ENCODE assay signal across 12 mouse cellular contexts in the genomic region with DNA sequence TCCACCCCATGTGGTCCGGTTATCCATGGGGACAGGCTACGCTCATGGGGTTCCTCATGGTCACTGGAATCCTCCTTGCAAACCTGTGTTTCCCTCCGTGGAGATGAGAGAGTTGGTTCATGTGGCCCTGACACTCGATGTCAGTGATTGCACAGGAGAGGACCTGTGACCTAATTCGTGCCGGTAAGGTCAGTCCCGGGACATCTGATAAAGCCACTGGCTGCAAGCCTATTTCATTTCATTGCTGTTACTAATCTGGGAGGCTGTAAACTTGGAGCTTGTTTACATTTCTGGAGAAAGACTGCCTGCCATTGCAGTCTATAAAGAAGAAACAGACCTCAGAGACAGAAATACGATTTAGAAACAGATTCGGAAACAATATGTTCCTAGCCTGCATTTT.
DNase-seq lines count a peak whose midpoint lies in the region; ATAC-seq and TF ChIP-seq lines count a peak whose summit lies in the region.
"Had no signal": no experiment of that assay in that cellular context is flagged by ENCODE, and none has a peak within 500 bp of the region (broad histone marks: within the 10 kb centered on the region; RNA-seq: fewer than 3 reads in every experiment).

No protein-coding gene starts in this region.

- no peaks in the 10 kb centered on the region for H3K36me3 ChIP-seq in heart, adult 2 months (ENCODE audit: control insufficient read depth, insufficient read depth, low read length)
- H3K36me3 ChIP-seq in intestine, embryonic 14.5 days (ENCODE audit: control insufficient read depth, insufficient read depth, low read length): no peaks in the 10 kb centered on the region
- H3K36me3 ChIP-seq: heart, embryonic 15.5 days had no signal

- 46% methylated on average over 9 of the region's 9 CpGs for WGBS in heart, adult 2 months
- WGBS in intestine, embryonic 14.5 days: 18% methylated on average over 9 of the region's 9 CpGs

- H3K4me3 ChIP-seq in heart, adult 2 months: no peak overlapping the region
- no peak overlapping the region for H3K4me3 ChIP-seq in intestine, embryonic 14.5 days (ENCODE audit: low read depth, low read length)
- H3K4me3 ChIP-seq: heart, embryonic 15.5 days had no signal

- no peaks in the 10 kb centered on the region for H3K9me3 ChIP-seq in intestine, embryonic 14.5 days (ENCODE audit: control insufficient read depth, low read length)
- H3K9me3 ChIP-seq: heart, embryonic 15.5 days had no signal

- no peak for TF ChIP-seq CTCF in heart, adult 2 months (IDR thresholded peaks at IDR 0.05)

- no peak overlapping the region for H3K27ac ChIP-seq in heart, adult 2 months
- H3K27ac ChIP-seq in intestine, embryonic 14.5 days (ENCODE audit: low read depth): peak overlapping the region; percentile 12; the same call in 1 of the 2 replicates
- H3K27ac ChIP-seq: heart, embryonic 15.5 days; hindbrain, postnatal 0 days had no signal

- peak; percentile 6 for DNase-seq in heart, postnatal 4 days
- no peak for DNase-seq in heart, adult 2 months
- DNase-seq in urinary bladder, adult 18-20 months (ENCODE audit: low spot score in 2 of 2): peak; percentile 16 to 43
- DNase-seq in urinary bladder, postnatal 4 days (ENCODE audit: low spot score in 2 of 2): no peak
- DNase-seq in intestine, embryonic 14.5 days (ENCODE audit: low spot score): peak; percentile 57
- DNase-seq in skeletal muscle tissue, adult 2 months (ENCODE audit: low read depth, low spot score): peak; percentile 76
- DNase-seq in testis, postnatal 10 days (ENCODE audit: low spot score): no peak
- DNase-seq: cerebellum, postnatal 10 days; forebrain, postnatal 0 days; right cerebral cortex, postnatal 4 days had no signal

- H3K4me2 ChIP-seq in intestine, embryonic 14.5 days (ENCODE audit: low read length): peak overlapping the region; percentile 1
- H3K4me2 ChIP-seq: heart, embryonic 15.5 days had no signal

- no peaks in the 10 kb centered on the region for H3K27me3 ChIP-seq in heart, adult 2 months (ENCODE audit: control insufficient read depth, insufficient read depth, low read length)
- no peaks in the 10 kb centered on the region for H3K27me3 ChIP-seq in intestine, embryonic 14.5 days (replicated peaks; ENCODE audit: control insufficient read depth, insufficient read depth, low read length)
- H3K27me3 ChIP-seq: heart, embryonic 15.5 days had no signal

- no peak for TF ChIP-seq POLR2A in heart, adult 2 months (IDR thresholded peaks at IDR 0.05; ENCODE audit: insufficient read depth, low read depth, low read length)

- ATAC-seq in intestine, embryonic 14.5 days (replicated peaks; ENCODE audit: low FRiP score, low TSS enrichment, low read depth): peak; percentile 50; the same call in 1 of the 2 replicates
- ATAC-seq: forebrain, postnatal 0 days; hindbrain, postnatal 0 days had no signal

- H3K4me1 ChIP-seq in heart, adult 2 months (ENCODE audit: control insufficient read depth, insufficient read depth, low read length): peaks cover 2% of the 10 kb centered on the region; the same call in 1 of the 2 replicates
- H3K4me1 ChIP-seq in intestine, embryonic 14.5 days (replicated peaks; ENCODE audit: control insufficient read depth, insufficient read depth, low read length): peaks cover 27% of the 10 kb centered on the region

- no peaks in the 10 kb centered on the region for H3K79me2 ChIP-seq in heart, adult 2 months (replicated peaks; ENCODE audit: control insufficient read depth, insufficient read depth, low read length)

- no peak overlapping the region for H3K9ac ChIP-seq in heart, adult 2 months (ENCODE audit: low read depth, low read length)
- no peak overlapping the region for H3K9ac ChIP-seq in intestine, embryonic 14.5 days (ENCODE audit: low read length)
- H3K9ac ChIP-seq: forebrain, postnatal 0 days; heart, embryonic 15.5 days had no signal

- no peak for TF ChIP-seq EP300 in heart, adult 2 months (IDR thresholded peaks at IDR 0.05; ENCODE audit: insufficient read depth, low read depth, low read length)

- intact Hi-C loops in heart, adult 2 months (cut with DNase I): loop anchor here (10.0 kb wide), 1 partner anchor 133 kb away; no protein-coding TSS in a partner anchor

Comparison
In these comparisons a context has a peak if more than half of its experiments do, and no peak if none do; other contexts are left out.
1. DNase-seq: peak in heart, postnatal 4 days (single experiment), urinary bladder, adult 18-20 months (2 of 2), intestine, embryonic 14.5 days (single experiment) and skeletal muscle tissue, adult 2 months (single experiment); none in heart, adult 2 months (0 of 2), urinary bladder, postnatal 4 days (0 of 2) and testis, postnatal 10 days (single experiment).